Mouse (Mus musculus) liver, embryonic 11.5 days (tissue): ENCODE measurements around the gene Rhobtb3. TPM values are rescaled to one million over a fixed set of nuclear protein-coding genes. Genes with fewer than 3 reads are reported as not detected.
A peak's percentile ranks its signal among the peaks of the same experiment; 100 is the strongest.

Experiments
- ATAC-seq: fragments of 200-750 bp; cut with Nextera tagmentation; replicated peaks from 2 replicates; pipeline ENCODE4 v1.8.0; 2017; ENCODE audit warnings: moderate number of reproducible peaks, mild to moderate bottlenecking, moderate TSS enrichment, moderate library complexity; ENCODE audit not compliant: low FRiP score
- DNase-seq: peaks from one replicate; pipeline ENCODE4 v3.0.0-alpha.2; 2017; ENCODE audit warnings: low spot score
- H3K27ac ChIP-seq: fragments of 300-500 bp; sonication (generic); 2 replicates; pipeline ENCODE4 v1.5.1; 2014; ENCODE audit warnings: mild to moderate bottlenecking, low read depth, low read length, control low read depth
- H3K27me3 ChIP-seq: fragments of 300-500 bp; sonication (generic); replicated peaks from 2 replicates; pipeline ENCODE4 v1.6.1; 2014; ENCODE audit warnings: low read length, mixed read lengths; ENCODE audit not compliant: control insufficient read depth, insufficient read depth
- H3K36me3 ChIP-seq: fragments of 300-500 bp; sonication (generic); 2 replicates; pipeline ENCODE4 v1.6.1; 2014; ENCODE audit warnings: mild to moderate bottlenecking, low read length, moderate library complexity, mixed read lengths; ENCODE audit not compliant: control insufficient read depth, insufficient read depth
- H3K4me1 ChIP-seq: fragments of 300-500 bp; sonication (generic); replicated peaks from 2 replicates; pipeline ENCODE4 v1.6.1; 2014; ENCODE audit warnings: low read length, mixed read lengths; ENCODE audit not compliant: control insufficient read depth, insufficient read depth
- H3K4me2 ChIP-seq: fragments of 300-500 bp; sonication (generic); 2 replicates; pipeline ENCODE4 v1.6.1; 2014; ENCODE audit warnings: mild to moderate bottlenecking, control low read depth, moderate library complexity
- H3K4me3 ChIP-seq: fragments of 300-500 bp; sonication (generic); 2 replicates; pipeline ENCODE4 v1.5.1; 2014; ENCODE audit warnings: low read depth, low read length, control low read depth
- H3K9ac ChIP-seq: fragments of 300-500 bp; sonication (generic); 2 replicates; pipeline ENCODE4 v1.6.1; 2014; ENCODE audit warnings: low read depth, low read length, control low read depth
- H3K9me3 ChIP-seq: fragments of 300-500 bp; sonication (generic); 2 replicates; pipeline ENCODE4 v1.6.1; 2016; ENCODE audit warnings: low read length, inconsistent platforms, mixed read lengths; ENCODE audit not compliant: control insufficient read depth
- WGBS: fragments of 180-500 bp; shearing (Covaris S2); extraction: QIAGEN DNeasy Blood & Tissue Kit; methylation state at CpG from one replicate; pipeline ENCODE4 v1.1.7; 2014; 5-methylcytosine and 5-hydroxymethylcytosine counted together
- polyA plus RNA-seq: library from polyadenylated mRNA; unstranded; fragments of >200 nt; fragmentation: Nextera tagmentation; extraction: Ambion mirVana; gene quantifications from 2 replicates; pipeline ENCODE4 v1.2.1, GENCODE M21; 2014

Gene Rhobtb3
- polyA plus RNA-seq, 1 experiment from 2014 or later = 18.7 TPM

- Histone ChIP-seq H3K27ac (no peak within 1 kb of the TSS), H3K36me3 (no peaks in the 10 kb centered on the region), H3K9ac (no peak within 1 kb of the TSS), H3K27me3 (no peaks in the 10 kb centered on the region), H3K4me1 (no peaks in the 10 kb centered on the region), H3K4me3 (no peak within 1 kb of the TSS), H3K9me3 (no peaks in the 10 kb centered on the region; the same call in 1 of the 2 replicates), H3K4me2 (no peak within 1 kb of the TSS)
- ATAC-seq (no peak), DNase-seq (no peak)
- WGBS = 86% methylated on average over 1 of the region's 1 CpGs
These were observed 23.1 kb upstream of the Rhobtb3 start, which contains the start of gene Spata9 for GRCm38 (mm10) chr13:75966850-75967249. Gene Spata9, plus strand, starts transcription at chr13:75967150.

GRCm38 (mm10) chr13:75955357-75955992 is 11.8 kb upstream of the Rhobtb3 start:
- DNase-seq (no peak), ATAC-seq (no peak; the same call in 1 of the 2 replicates)

GRCm38 (mm10) chr13:75950295-75950694 is 6.6 kb upstream of the Rhobtb3 start:
- Histone ChIP-seq H3K4me2 (no peak overlapping the region), H3K27ac (no peak overlapping the region), H3K36me3 (no peaks in the 10 kb centered on the region), H3K4me1 (no peaks in the 10 kb centered on the region), H3K27me3 (no peaks in the 10 kb centered on the region), H3K9me3 (no peaks in the 10 kb centered on the region), H3K4me3 (no peak overlapping the region), H3K9ac (no peak overlapping the region)
- ATAC-seq (0 out of 2 replicates have a peak, but pooled peaks have one; percentile 39), DNase-seq (no peak)
- WGBS = 64% methylated on average over 1 of the region's 1 CpGs

More at GRCm38 (mm10) chr13:75955357-75955992, 11.8 kb upstream of the Rhobtb3 start:
- Histone ChIP-seq H3K9me3 (no peaks in the 10 kb centered on the region), H3K27ac (no peak overlapping the region), H3K4me2 (no peak overlapping the region), H3K9ac (no peak overlapping the region), H3K4me3 (no peak overlapping the region), H3K4me1 (no peaks in the 10 kb centered on the region), H3K36me3 (no peaks in the 10 kb centered on the region), H3K27me3 (no peaks in the 10 kb centered on the region)

GRCm38 (mm10) chr13:75944044-75944820 is 507 bp upstream of the Rhobtb3 start:
- Histone ChIP-seq H3K4me2 (peak overlapping the region; percentile 83), H3K27me3 (0 out of 2 replicates have a peak, but pooled peaks cover 3% of the 10 kb centered on the region), H3K4me3 (peak overlapping the region; percentile 75), H3K4me1 (no peaks in the 10 kb centered on the region; the same call in none of the 2 replicates), H3K9ac (peak overlapping the region; percentile 88), H3K36me3 (no peaks in the 10 kb centered on the region), H3K9me3 (no peaks in the 10 kb centered on the region), H3K27ac (peak overlapping the region; percentile 81)
- ATAC-seq = no peak
- no peak for DNase-seq
- 8% methylated on average over 7 of the region's 7 CpGs for WGBS

GRCm38 (mm10) chr13:75942731-75943130 is 994 bp downstream of the Rhobtb3 start:
- H3K4me3 ChIP-seq = peak overlapping the region; percentile 75
- H3K9ac ChIP-seq = peak overlapping the region; percentile 88
- no peak overlapping the region for H3K27ac ChIP-seq
- 0 out of 2 replicates have a peak, but pooled peaks have one; percentile 11 for ATAC-seq
- peak overlapping the region; percentile 83 for H3K4me2 ChIP-seq
- DNase-seq = no peak
- 0 out of 2 replicates have a peak, but pooled peaks cover 2% of the 10 kb centered on the region for H3K36me3 ChIP-seq
- no peaks in the 10 kb centered on the region for H3K9me3 ChIP-seq
- 0 out of 2 replicates have a peak, but pooled peaks cover 3% of the 10 kb centered on the region for H3K27me3 ChIP-seq
- no peaks in the 10 kb centered on the region; the same call in none of the 2 replicates for H3K4me1 ChIP-seq
- 3% methylated on average over 6 of the region's 6 CpGs for WGBS

- H3K4me1 ChIP-seq = no peaks in the 10 kb centered on the region; the same call in none of the 2 replicates
- no peak overlapping the region; the same call in 1 of the 2 replicates for H3K4me2 ChIP-seq
- H3K27ac ChIP-seq = no peak overlapping the region
- H3K4me3 ChIP-seq = no peak overlapping the region
- 91% methylated on average over 5 of the region's 5 CpGs for WGBS
- ATAC-seq = no peak
- 0 out of 2 replicates have a peak, but pooled peaks cover 3% of the 10 kb centered on the region for H3K27me3 ChIP-seq
- H3K36me3 ChIP-seq = 0 out of 2 replicates have a peak, but pooled peaks cover 2% of the 10 kb centered on the region
- H3K9ac ChIP-seq = no peak overlapping the region
- no peak for DNase-seq
- H3K9me3 ChIP-seq = no peaks in the 10 kb centered on the region
These were observed 2.0 kb downstream of the Rhobtb3 start for GRCm38 (mm10) chr13:75941518-75942295.

GRCm38 (mm10) chr13:75940791-75941517 is 2.8 kb downstream of the Rhobtb3 start:
- 79% methylated on average over 2 of the region's 2 CpGs for WGBS
- H3K36me3 ChIP-seq = 0 out of 2 replicates have a peak, but pooled peaks cover 2% of the 10 kb centered on the region

More at GRCm38 (mm10) chr13:75940791-75941517, 2.8 kb downstream of the Rhobtb3 start:
- no peak overlapping the region for H3K9ac ChIP-seq
- 0 out of 2 replicates have a peak, but pooled peaks cover 3% of the 10 kb centered on the region for H3K27me3 ChIP-seq
- H3K4me1 ChIP-seq = no peaks in the 10 kb centered on the region; the same call in none of the 2 replicates
- ATAC-seq (no peak), DNase-seq (no peak)
- no peaks in the 10 kb centered on the region for H3K9me3 ChIP-seq
- H3K4me2 ChIP-seq = no peak overlapping the region
- H3K4me3 ChIP-seq = no peak overlapping the region
- no peak overlapping the region for H3K27ac ChIP-seq
